Mouse (Mus musculus): Measurements from ENCODE around the gene Rab37. TPM values are rescaled to one million over a fixed set of nuclear protein-coding genes. Genes with fewer than 3 reads are reported as not detected.

Gene Rab37
- polyA plus RNA-seq, 1 experiment = 0.72 TPM

DNA sequence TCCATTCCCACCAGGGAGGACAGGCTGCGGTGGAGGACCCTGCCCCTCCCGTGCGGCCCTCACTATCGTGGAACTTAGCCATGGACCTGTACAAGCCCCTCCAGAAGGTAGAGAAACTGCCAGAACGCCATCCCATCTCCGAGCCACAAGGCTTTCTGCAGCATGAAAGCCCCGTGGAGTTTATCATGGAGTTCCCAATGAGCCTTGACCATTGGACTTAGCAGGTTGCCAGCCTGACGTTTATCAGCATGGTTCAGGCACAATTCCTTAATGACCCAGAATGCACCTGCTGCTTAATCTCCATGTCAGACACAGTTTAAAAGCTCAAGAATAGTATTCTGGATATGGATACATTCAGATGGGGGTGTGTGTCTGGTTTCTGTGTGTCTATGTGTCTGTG lies 6.2 kb upstream of the Rab37 start:
- no peak for DNase-seq (ENCODE audit: low read depth)

DNA sequence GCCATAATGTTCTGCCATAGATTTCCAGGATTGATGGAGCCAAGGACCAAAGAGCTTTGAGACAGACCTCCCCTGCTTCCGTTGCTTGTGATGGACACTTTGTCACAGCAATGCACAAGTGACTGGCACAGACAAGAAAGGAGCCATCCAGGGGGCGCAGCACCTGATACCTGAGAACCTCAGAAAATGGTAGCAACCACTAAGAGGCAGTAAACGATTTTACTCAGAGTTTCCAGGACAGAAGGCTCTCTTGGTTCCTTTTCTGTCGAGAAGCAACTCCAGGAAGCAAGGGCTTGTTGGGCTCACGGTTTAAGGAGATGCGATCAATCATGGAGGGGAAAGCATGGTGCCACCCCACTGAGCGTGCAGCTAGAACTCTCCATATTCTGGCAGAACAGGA lies 5.0 kb upstream of the Rab37 start:
- DNase-seq (ENCODE audit: low read depth) = no peak

DNA sequence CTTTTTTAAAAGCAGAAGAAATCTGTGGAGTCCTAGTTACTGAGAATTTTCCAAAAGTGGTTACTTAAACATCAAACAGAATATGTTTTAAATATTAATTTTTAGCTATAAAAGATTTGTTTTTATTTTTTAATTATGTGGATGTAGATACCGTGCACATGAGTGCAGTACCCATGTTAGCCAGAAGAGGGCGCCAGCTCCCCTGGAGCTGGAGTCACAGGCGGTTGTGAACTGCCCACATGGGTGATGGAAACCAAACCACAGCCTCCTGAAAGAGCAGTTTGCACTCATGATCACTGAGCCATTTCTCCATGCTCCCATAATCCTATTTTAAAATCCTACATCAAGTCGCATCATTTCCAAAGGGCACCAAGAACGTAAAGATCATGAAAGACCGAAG lies 1.4 kb upstream of the Rab37 start:
- no peak for DNase-seq (ENCODE audit: low read depth)

DNA sequence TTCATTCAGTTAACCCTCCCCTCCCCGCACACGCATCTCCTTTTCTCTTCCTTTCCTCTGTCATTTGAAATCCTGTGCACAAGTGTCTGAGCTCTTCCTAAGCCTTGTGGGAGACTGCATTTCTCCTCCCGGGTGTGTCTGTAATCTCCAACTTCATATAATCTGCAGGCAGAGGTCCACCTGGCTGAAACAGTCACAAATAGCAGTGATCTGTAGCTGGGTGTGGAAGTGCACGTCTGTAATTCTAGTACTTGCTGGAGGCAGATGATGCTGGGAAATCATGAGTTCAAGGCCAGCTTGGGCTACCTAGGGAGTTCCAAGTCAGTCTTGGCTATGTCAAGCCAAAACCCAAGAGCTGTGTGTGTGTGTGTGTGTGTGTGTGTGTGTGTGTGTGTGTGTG lies 909 bp downstream of the Rab37 start:
- no peak for DNase-seq (ENCODE audit: low read depth)

DNA sequence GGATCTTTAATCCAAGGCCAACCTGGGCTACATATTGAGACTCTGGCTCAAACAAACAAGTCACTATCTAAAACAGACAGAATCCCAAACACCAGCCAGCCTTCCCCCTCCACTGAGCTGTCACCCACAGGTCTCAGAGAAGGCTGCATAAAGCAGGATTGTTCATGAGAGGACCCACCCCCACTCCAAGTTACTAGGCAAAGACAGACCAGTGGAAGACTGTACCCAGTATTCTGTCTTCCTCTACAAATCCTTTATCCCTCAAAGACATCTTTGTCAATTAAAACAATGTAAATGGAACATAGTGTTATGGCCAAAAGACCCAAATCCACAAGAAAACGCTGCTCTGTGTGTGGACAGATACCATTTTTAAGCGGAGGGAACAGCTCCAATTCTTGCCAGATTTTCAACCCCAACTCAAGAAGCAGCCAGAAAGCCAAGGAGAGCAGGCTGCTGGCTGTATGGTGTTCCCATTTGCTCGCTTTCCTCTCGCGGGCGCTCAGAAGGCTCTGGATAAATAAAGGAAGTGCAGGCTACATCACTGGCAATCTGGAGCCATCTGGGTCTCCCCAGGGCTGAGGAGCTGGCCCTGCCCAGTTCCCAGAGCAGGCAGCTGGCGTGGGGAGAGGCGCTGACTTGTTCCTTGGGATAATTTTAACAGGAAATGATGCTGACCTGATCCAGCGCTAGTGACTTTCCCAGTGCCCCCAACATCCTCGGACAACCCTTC lies 7.1 kb downstream of the Rab37 start:
- DNase-seq (ENCODE audit: low read depth) = no peak

- no peak for DNase-seq (ENCODE audit: low read depth)
These were observed 8.1 kb downstream of the Rab37 start for GRCm38 (mm10) chr11:115099241-115099840.

DNA sequence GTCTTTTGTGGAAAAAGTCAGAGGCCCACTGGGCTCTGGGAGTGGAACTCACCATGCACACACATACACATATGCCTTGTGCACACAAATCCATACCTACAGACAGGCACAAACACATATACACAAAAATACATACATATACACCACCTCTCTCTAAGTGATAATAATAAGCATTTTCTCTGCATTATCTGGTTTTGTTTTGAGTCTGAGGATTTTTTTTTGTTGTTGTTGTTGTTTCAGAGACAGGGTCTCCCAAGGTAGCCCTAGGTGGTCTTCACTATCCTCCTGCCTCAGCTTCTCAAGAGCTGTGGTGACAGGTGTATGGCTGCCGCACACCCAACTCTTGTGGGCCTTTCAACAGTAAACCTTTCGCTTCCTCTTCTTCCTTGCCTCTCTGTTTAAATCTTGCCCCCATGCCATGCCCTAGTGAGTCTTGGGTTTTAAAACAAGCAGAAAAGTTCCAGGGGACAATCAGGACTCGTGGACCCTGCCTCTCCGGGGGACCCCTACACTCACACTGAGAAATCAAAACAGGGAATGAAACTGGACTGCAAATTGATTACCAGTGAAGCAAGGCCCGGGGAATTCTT lies 8.9 kb downstream of the Rab37 start:
- DNase-seq (ENCODE audit: low read depth) = no peak

DNA sequence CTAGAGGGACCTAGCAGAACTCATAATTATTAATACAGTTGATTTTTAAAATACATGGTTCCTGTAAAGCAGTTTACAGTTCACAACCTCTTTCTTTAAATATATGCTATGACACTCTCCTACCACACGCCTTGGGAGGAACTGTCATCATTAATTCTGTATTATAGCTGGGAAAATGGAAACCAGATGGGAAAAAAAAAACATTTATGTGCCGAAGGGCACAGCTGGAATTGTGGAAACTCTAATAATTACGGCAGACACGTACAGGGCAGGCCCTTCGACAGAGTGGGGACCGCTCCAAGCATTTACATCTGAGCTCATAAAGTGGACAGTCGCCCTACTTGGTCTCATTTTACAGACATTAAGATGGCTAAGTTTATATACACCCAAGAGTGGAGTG lies 9.5 kb downstream of the Rab37 start:
- DNase-seq (ENCODE audit: low read depth) = no peak

- no peak for DNase-seq (ENCODE audit: low read depth)
These were observed 10.4 kb downstream of the Rab37 start for GRCm38 (mm10) chr11:115101615-115102051.

GRCm38 (mm10) chr11:115102116-115102515 lies 10.9 kb downstream of the Rab37 start:
- DNase-seq (ENCODE audit: low read depth) = no peak

DNA sequence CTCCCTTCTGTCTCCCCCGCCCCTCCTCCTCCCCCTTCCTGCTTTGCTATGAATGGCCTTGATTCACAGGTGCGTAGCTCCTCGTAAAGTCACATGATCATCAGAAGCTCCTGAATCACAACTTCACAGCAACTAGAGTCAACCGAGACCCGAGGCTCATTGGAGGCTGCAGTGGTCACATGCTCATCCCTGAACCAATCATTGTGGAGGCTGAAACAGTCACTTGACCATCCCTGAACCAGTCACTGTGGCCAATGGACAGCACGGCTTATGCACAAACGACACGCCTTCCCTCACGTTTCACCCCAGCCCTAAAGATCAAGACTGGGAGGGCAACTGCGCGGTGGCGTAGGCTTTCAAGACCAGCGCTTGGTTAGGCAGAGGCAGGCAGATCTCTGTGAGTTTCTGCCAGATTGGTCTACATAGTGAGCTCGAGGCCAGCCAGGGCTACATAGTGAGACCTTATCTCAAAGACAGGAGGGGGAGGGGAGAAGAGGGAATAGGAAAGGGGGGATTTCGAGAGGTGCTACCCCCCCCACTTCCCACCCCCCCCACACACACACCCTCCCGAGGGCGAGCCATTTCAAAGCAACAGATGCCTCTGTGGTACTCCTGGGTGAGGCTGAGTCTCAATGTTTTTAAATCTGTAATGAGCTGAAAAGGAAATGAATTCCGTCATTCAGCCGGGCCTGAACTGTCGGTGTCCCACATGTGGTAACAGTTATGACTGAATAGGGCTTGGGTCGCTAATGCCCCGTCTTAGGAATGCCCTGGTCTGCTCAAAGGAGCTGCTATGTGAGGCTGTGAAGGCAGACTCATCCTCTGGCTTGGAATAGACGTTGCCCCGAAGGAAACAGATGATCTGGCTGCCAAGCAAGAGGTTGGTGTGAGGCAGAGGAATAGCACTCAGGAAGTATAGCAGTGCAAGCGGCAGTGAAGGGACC lies 12.5 kb downstream of the Rab37 start:
- no peak for DNase-seq (ENCODE audit: low read depth)

DNA sequence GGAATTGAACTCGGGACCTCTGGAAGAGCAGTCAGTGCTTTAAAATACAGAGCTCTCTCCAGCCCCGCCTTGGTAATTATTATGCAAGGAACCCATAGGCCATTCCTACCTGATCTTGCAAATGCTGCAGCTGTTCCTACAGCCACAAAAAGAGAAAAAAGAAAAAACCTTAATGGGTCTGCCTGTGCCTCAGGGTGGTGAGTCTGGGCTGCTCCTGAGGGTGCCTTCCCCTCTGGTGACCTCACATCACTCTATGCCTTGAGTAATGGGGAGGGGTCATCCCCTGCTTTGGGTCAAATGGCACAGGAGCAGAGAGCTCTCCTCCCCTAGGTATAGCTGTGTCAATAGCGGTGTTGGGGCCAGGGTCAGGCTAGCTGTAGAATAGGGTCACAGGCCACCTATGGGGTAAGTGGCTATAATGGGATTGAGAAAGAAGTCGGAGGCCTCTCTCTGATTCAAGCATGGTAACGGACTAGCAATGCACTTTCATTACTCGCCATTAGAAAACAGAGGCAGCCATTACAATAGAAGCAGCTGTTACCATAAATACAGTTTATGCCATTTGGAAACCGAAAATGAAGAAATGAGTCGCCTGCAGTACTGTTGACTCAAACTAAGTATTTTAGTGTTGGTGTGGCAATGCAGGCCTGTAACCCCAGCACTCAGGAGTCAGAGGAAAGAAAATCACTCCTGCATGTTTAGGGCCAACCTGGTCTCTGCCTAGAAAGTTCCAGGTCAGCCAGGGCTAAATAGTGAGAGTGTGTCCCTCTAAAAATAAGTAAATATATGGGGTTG lies 13.7 kb downstream of the Rab37 start:
- no peak for DNase-seq (ENCODE audit: low read depth)

GRCm38 (mm10) chr11:115106638-115107037 lies 15.4 kb downstream of the Rab37 start:
- DNase-seq (ENCODE audit: low read depth) = no peak

DNA sequence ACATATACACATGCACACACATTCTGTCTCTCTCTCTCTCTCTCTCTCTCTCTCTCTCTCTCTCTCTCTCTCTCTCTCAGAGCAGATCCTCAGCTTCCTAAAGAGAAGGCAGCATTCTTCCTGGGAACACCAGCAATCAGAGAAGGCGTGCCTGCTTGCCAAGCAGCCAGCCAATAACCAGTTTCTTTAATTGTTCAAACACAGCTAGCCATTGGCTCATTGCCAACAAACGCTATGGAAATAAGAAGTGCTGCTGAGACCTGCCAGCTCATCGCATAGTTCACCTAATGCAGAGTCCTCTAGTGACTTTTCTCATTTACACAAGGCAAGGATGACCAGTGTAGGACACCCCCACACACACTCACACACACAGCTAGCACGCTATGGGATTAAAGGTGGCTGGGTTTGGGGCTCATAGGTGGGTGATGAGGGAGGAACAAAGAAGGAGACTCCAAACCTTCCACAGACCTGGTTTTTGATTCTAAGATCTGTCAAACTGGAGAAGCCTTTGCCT lies 16.2 kb downstream of the Rab37 start:
- DNase-seq (ENCODE audit: low read depth) = no peak

- DNase-seq (ENCODE audit: low read depth) = no peak
These were observed 16.9 kb downstream of the Rab37 start for GRCm38 (mm10) chr11:115108176-115108575.

- DNase-seq (ENCODE audit: low read depth) = no peak
These were observed 19.0 kb downstream of the Rab37 start for GRCm38 (mm10) chr11:115110271-115110670.

DNA sequence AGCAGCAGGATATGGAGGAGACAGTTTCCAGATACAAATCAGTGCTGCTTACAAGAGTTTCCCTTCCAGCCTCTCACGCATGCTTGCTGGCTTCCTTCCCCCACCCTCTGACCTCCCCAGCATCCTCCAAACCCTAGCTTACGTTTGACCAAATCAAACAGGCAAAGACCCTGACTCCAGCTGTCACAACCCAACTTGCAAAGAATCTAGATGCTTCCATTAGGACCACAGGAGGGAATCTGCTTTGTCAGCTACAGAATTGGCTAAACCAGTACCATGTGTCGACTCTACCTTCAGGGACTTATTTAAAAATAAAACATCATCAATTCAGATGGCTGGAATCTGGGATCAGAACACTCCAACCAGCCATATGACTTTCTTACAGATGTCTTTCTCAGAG lies 21.0 kb downstream of the Rab37 start:
- no peak for DNase-seq (ENCODE audit: low read depth)

DNA sequence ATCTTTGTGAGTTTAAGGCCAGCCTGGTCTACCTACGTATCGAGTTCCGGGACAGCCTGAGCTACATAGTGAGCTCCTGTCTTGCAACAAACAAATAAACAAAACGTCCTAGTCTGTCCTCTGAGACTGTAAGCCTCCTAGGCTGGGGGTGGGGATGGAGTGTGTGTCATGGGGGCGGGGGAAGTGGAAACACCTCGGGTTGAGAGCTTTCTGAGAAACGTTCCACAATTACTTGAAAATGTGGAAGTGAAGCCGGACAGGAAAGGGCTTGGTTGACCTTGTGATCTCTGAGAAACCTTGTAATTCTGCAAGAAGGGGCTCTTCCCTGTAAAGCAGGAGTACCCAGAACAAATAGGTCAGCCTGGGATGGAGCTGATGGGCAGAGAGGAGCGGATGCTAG lies 28.2 kb downstream of the Rab37 start:
- no peak for DNase-seq (ENCODE audit: low read depth)

DNA sequence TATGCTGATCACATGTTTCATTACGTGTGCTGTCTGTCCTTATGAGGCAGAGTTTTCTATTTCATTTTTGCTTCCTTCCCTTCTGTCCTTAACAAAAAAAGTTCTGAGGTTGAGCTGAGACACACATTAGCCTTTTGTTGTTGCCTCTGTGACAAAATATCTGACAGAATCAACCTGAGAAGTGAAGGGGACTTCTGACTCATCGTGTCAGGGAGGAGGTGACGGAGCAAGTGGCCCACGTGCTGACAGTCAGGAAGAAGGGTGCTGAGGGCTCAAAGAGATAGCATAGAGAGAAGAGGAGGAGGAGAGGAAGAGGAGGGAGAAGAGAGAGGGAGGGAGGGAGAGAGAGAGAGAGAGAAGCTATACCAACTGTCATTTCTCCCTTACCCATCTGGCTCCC lies 37.3 kb downstream of the Rab37 start:
- DNase-seq (ENCODE audit: low read depth) = no peak

DNA sequence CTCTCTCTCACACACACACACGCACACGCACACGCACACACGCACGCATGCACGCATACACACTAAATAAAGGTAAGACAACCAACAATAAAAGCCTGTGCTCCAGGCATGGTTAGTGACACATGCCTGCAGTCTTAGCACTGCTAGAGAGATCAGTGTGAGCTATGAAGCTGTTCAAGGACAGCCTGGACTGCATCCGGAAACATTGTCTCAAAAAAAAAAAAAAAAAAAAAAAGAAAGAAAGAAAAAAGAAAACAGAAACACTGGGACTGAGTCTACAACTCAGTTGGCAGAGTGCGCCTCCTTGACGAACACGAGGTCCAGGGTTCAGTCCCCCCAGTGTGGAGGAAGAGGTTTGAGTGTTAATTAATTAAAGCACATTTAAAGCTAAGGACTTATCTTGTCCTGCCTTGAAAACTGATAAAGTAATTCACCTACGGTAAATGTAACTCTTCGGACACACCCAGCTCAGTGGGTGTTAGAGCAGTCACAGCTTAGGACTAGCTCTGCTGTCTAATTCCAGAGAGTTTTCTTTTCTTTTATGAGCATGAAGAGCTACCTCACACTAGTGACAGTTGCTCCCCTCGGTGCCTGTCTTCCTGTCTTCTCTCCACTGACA lies 38.4 kb downstream of the Rab37 start:
- DNase-seq (ENCODE audit: low read depth) = no peak

Measured in gonadal fat pad, adult 2 months (tissue).